Comparison of ENCODE assay signal across 16 mouse cellular contexts in the genomic region with DNA sequence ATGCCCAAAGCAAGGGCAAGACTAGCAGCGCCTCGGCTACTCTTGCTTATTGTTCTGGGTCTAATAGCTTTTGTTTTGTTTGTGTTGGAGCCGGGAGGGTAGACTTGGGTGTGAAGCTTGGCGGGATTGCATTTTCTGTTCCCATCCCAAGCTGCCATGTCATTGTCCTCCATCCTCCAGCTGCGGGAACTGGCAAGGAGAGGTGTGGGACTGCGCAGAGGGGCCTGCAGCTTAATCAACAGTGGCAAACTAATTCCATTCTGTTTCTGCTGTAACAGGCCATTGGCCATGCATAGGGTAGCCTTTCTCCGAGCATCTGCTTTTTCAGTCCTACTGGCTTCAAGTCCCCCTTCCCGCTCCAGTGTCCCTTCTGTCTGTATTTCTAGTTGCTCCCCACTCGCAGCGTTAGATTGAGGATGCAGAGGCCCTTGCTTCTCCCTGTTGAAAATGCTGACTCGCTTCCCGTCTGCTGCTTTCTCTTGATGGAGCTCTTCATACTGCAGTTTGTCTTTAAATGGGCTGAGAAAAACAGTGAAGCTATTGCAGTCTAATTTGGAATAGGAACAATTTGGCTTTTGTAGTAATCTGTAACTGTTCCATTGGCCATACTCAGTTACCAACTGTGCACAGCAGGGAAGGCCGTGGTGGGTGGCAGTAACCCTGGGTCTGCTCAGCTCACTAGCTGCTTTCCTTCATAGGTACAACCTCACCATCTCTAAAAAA.
A peak's percentile ranks its signal among the peaks of the same experiment; 100 is the strongest.
DNase-seq lines count a peak whose midpoint lies in the region; ATAC-seq and TF ChIP-seq lines count a peak whose summit lies in the region.
"Had no signal": no experiment of that assay in that cellular context is flagged by ENCODE, and none has a peak within 500 bp of the region (broad histone marks: within the 10 kb centered on the region; RNA-seq: fewer than 3 reads in every experiment).

No protein-coding gene starts in this region.

- no peak overlapping the region for H3K4me3 ChIP-seq in gastrocnemius, adult 2 months
- no peak overlapping the region for H3K4me3 ChIP-seq in midbrain, embryonic 12.5 days
- H3K4me3 ChIP-seq in midbrain, embryonic 10.5 days: no peak overlapping the region
- no peak overlapping the region for H3K4me3 ChIP-seq in hindbrain, postnatal 0 days (ENCODE audit: low read length)
- H3K4me3 ChIP-seq in neural tube, embryonic 13.5 days: no peak overlapping the region
- H3K4me3 ChIP-seq: erythroblast, embryonic 14.5 days had no signal

- H3K4me2 ChIP-seq in midbrain, embryonic 12.5 days (replicated peaks): no peak overlapping the region
- H3K4me2 ChIP-seq in hindbrain, postnatal 0 days (ENCODE audit: low read depth, low read length): no peak overlapping the region
- no peak overlapping the region for H3K4me2 ChIP-seq in neural tube, embryonic 13.5 days

- H3K27ac ChIP-seq in gastrocnemius, adult 2 months: peak overlapping the region; percentile 3; the same call in 1 of the 2 replicates
- H3K27ac ChIP-seq in midbrain, embryonic 12.5 days (replicated peaks): peak overlapping the region; percentile 31; the same call in 1 of the 2 replicates
- H3K27ac ChIP-seq in midbrain, embryonic 10.5 days (replicated peaks): no peak overlapping the region
- peak overlapping the region; percentile 64 for H3K27ac ChIP-seq in hindbrain, postnatal 0 days
- peak overlapping the region; percentile 68 for H3K27ac ChIP-seq in neural tube, embryonic 13.5 days (replicated peaks)

- no peak for DNase-seq in gastrocnemius, adult 2 months
- no peak for DNase-seq in gastrocnemius, adult 18-20 months (ENCODE audit: low spot score)
- DNase-seq in midbrain, embryonic 10.5 days (ENCODE audit: low spot score): no peak
- DNase-seq in hindbrain, postnatal 0 days (ENCODE audit: low spot score): peak; percentile 40
- no peak for DNase-seq in testis, postnatal 14 days (ENCODE audit: low spot score)
- DNase-seq in spleen, postnatal 36 days (ENCODE audit: low spot score in 2 of 2): no peak
- DNase-seq: cerebellum, adult 9-10 months; gastrocnemius, postnatal 36 days; kidney, adult 11 months; kidney, postnatal 4 days; lung, adult 18-20 months; right cerebral cortex, postnatal 14 days; thymus, postnatal 36 days had no signal

- peaks cover 15% of the 10 kb centered on the region; the same call in 1 of the 2 replicates for H3K4me1 ChIP-seq in midbrain, embryonic 12.5 days
- H3K4me1 ChIP-seq in midbrain, embryonic 10.5 days: no peaks in the 10 kb centered on the region; the same call in 1 of the 2 replicates
- H3K4me1 ChIP-seq in hindbrain, postnatal 0 days (ENCODE audit: insufficient read depth, low read length): no peaks in the 10 kb centered on the region
- H3K4me1 ChIP-seq in neural tube, embryonic 13.5 days (replicated peaks): peaks cover 49% of the 10 kb centered on the region

- TF ChIP-seq CTCF in gastrocnemius, adult 2 months (IDR thresholded peaks at IDR 0.05): no peak
- no peak for TF ChIP-seq CTCF in hindbrain, postnatal 0 days (IDR thresholded peaks at IDR 0.05; ENCODE audit: low read depth)

- intact Hi-C loops in gastrocnemius, adult 2 months (cut with DNase I): no loop called here

- no peaks in the 10 kb centered on the region for H3K9me3 ChIP-seq in midbrain, embryonic 12.5 days
- H3K9me3 ChIP-seq in midbrain, embryonic 10.5 days (replicated peaks): no peaks in the 10 kb centered on the region
- no peaks in the 10 kb centered on the region for H3K9me3 ChIP-seq in hindbrain, postnatal 0 days (ENCODE audit: low read length)
- no peaks in the 10 kb centered on the region for H3K9me3 ChIP-seq in neural tube, embryonic 13.5 days

- WGBS in midbrain, embryonic 12.5 days: 83% methylated on average over 13 of the region's 13 CpGs
- WGBS in midbrain, embryonic 10.5 days: 87% methylated on average over 13 of the region's 13 CpGs
- WGBS in hindbrain, postnatal 0 days: 47% methylated on average over 13 of the region's 13 CpGs
- 52% methylated on average over 13 of the region's 13 CpGs for WGBS in neural tube, embryonic 13.5 days

- no peaks in the 10 kb centered on the region for H3K27me3 ChIP-seq in midbrain, embryonic 12.5 days
- H3K27me3 ChIP-seq in midbrain, embryonic 10.5 days (ENCODE audit: low read depth, poor library complexity, severe bottlenecking): no peaks in the 10 kb centered on the region
- no peaks in the 10 kb centered on the region for H3K27me3 ChIP-seq in hindbrain, postnatal 0 days (ENCODE audit: insufficient read depth, low read length)
- no peaks in the 10 kb centered on the region for H3K27me3 ChIP-seq in neural tube, embryonic 13.5 days

- peaks cover 39% of the 10 kb centered on the region for H3K36me3 ChIP-seq in midbrain, embryonic 12.5 days
- peaks cover 91% of the 10 kb centered on the region for H3K36me3 ChIP-seq in midbrain, embryonic 10.5 days
- H3K36me3 ChIP-seq in hindbrain, postnatal 0 days (ENCODE audit: insufficient read depth, low read length): peaks cover 12% of the 10 kb centered on the region; the same call in 1 of the 2 replicates
- H3K36me3 ChIP-seq in neural tube, embryonic 13.5 days: peaks cover 49% of the 10 kb centered on the region

- H3K9ac ChIP-seq in midbrain, embryonic 12.5 days (replicated peaks): no peak overlapping the region
- no peak overlapping the region for H3K9ac ChIP-seq in hindbrain, postnatal 0 days (replicated peaks; ENCODE audit: low read length)
- no peak overlapping the region for H3K9ac ChIP-seq in neural tube, embryonic 13.5 days

- ATAC-seq in midbrain, embryonic 12.5 days (ENCODE audit: low FRiP score, low read depth): no peak
- no peak for ATAC-seq in hindbrain, postnatal 0 days
- peak; percentile 33; the same call in 1 of the 2 replicates for ATAC-seq in neural tube, embryonic 13.5 days (ENCODE audit: low read depth)
